In the genomic region with DNA sequence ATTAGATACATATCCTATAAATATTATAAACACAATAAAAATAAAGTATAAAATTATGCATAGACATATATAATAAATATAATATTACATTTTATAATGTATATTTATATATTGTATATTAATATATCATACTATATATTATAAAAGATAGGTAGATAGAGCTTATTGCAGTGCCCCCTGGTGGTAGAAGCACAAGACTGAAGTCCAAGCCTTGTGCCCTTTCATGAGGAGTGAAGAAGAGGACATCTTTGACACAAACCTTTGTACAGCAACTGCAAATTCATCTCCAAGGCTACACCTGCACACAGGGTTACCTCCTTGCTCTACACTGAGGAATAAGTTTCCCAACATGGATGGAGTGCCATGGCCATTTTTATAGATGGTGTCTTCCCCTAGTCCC, we compare ENCODE assay signal across 8 mouse cellular contexts. TPM values are rescaled to one million over a fixed set of nuclear protein-coding genes. Genes with fewer than 3 reads are reported as not detected.
DNase-seq lines count a peak whose midpoint lies in the region; ATAC-seq lines count a peak whose summit lies in the region.

No protein-coding gene starts in this region.

- no peaks in the 10 kb centered on the region for H3K9me3 ChIP-seq in heart, embryonic 10.5 days

- H3K36me3 ChIP-seq in heart, embryonic 10.5 days, result no peaks in the 10 kb centered on the region

- no peak overlapping the region for H3K4me3 ChIP-seq in heart, embryonic 10.5 days

- no peak for ATAC-seq in activated CD4-positive, CD25-positive, alpha-beta regulatory T cell, adult 4 months

- peak; percentile 31 to 79 for DNase-seq in heart, adult 18-20 months
- DNase-seq in heart, embryonic 10.5 days (ENCODE audit: low spot score), result no peak
- DNase-seq in testis, postnatal 10 days (ENCODE audit: low spot score), result peak; percentile 71
- no peak for DNase-seq in testis, postnatal 14 days (ENCODE audit: low spot score)
- peak; percentile 35 for DNase-seq in cerebellum, adult 11-12 months
- DNase-seq in heart, postnatal 36 days, result peak; percentile 52 to 63
- peak; percentile 83 for DNase-seq in lung, postnatal 36 days

- intact Hi-C loops in heart, postnatal 36 days (cut with DNase I), result loop anchor here (5.0 kb wide), 1 partner anchor 123 kb away; no protein-coding TSS in a partner anchor

- H3K27me3 ChIP-seq in heart, embryonic 10.5 days (ENCODE audit: insufficient read depth, poor library complexity, severe bottlenecking), result no peaks in the 10 kb centered on the region

- H3K4me1 ChIP-seq in heart, embryonic 10.5 days, result no peaks in the 10 kb centered on the region

- no peak overlapping the region for H3K27ac ChIP-seq in heart, embryonic 10.5 days

RNA-seq across cellular contexts. Expression of a gene that starts 20.0 kb away (rescaled TPM):
- total RNA-seq in heart, adult 18-20 months (2021), result under 1 TPM in 1 of 2 experiments, not detected in 1; 0.26 TPM
- polyA plus RNA-seq in heart, embryonic 10.5 days (2016; fragmentation: Nextera tagmentation; extraction: Ambion mirVana), result not detected in 2 replicates
- not detected for total RNA-seq in heart, postnatal 36 days (2021)
- polyA plus RNA-seq in activated CD4-positive, CD25-positive, alpha-beta regulatory T cell, adult 4 months (2017; shearing (Covaris generic)), result not detected

RNA-seq across cellular contexts. Expression of a gene that starts 31.8 kb away (rescaled TPM):
- total RNA-seq in heart, adult 18-20 months (2021), result 10 to 100 TPM; 30.1 to 31.0 TPM
- polyA plus RNA-seq in heart, embryonic 10.5 days (2016; fragmentation: Nextera tagmentation; extraction: Ambion mirVana), result 160 and 186 TPM in 2 replicates
- 10 to 100 TPM; 31.9 to 33.6 TPM for total RNA-seq in heart, postnatal 36 days (2021)
- 10 to 100 TPM; 26.7 to 29.7 TPM for polyA plus RNA-seq in activated CD4-positive, CD25-positive, alpha-beta regulatory T cell, adult 4 months (2017; shearing (Covaris generic))

RNA-seq across cellular contexts. Expression of a gene that starts 48.3 kb away (rescaled TPM):
- total RNA-seq in heart, adult 18-20 months (2021), result 10 to 100 TPM; 11.2 to 14.0 TPM
- polyA plus RNA-seq in heart, embryonic 10.5 days (2016; fragmentation: Nextera tagmentation; extraction: Ambion mirVana), result 33.0 and 48.0 TPM in 2 replicates
- total RNA-seq in heart, postnatal 36 days (2021), result 10 to 100 TPM; 18.0 to 21.1 TPM
- polyA plus RNA-seq in activated CD4-positive, CD25-positive, alpha-beta regulatory T cell, adult 4 months (2017; shearing (Covaris generic)), result 100 to 1,000 TPM in 1 of 2 experiments, 10 to 100 TPM in 1; 89.4 to 115 TPM

RNA-seq across cellular contexts. Expression of a gene that starts 59.7 kb away (rescaled TPM):
- total RNA-seq in heart, adult 18-20 months (2021), result 10 to 100 TPM in 1 of 2 experiments, 1 to 10 TPM in 1; 9.3 to 10.0 TPM
- polyA plus RNA-seq in heart, embryonic 10.5 days (2016; fragmentation: Nextera tagmentation; extraction: Ambion mirVana), result 25.7 and 34.1 TPM in 2 replicates
- total RNA-seq in heart, postnatal 36 days (2021), result 1 to 10 TPM; 7.9 to 8.3 TPM
- polyA plus RNA-seq in activated CD4-positive, CD25-positive, alpha-beta regulatory T cell, adult 4 months (2017; shearing (Covaris generic)), result 10 to 100 TPM; 18.6 to 20.1 TPM

Comparison
In these comparisons a context has a peak if more than half of its experiments do, and no peak if none do; other contexts are left out.
1. DNase-seq: peak in heart, adult 18-20 months (2 of 2), testis, postnatal 10 days (single experiment), cerebellum, adult 11-12 months (single experiment), heart, postnatal 36 days (2 of 2) and lung, postnatal 36 days (single experiment); none in heart, embryonic 10.5 days (single experiment) and testis, postnatal 14 days (single experiment).